Mouse (Mus musculus) MEL (cell line): ENCODE measurements around the gene Ikzf1.

Experiments used
- CHD1 ChIP-seq: IDR thresholded peaks from 2 replicates; pipeline ENCODE4 v1.6.1; 2012; ENCODE audit warnings: low read depth, mild to moderate bottlenecking, inconsistent platforms, low read length, improper control_type of control experiment
- CTCF ChIP-seq, 3 experiments: IDR thresholded peaks in 2 of 3; conservative IDR thresholded peaks in 1 of 3; 2 replicates each; pipeline ENCODE4 v1.5.1; 2011 to 2012; ENCODE audit warnings: low read length in 3 of 3, low read depth in 2 of 3, mild to moderate bottlenecking in 2 of 3, improper control_type of control experiment in 1 of 3, inconsistent platforms in 1 of 3, mixed read lengths in 1 of 3, moderate library complexity in 1 of 3; ENCODE audit not compliant: control insufficient read depth in 1 of 3, insufficient read depth in 1 of 3, poor library complexity in 1 of 3, severe bottlenecking in 1 of 3
- EP300 ChIP-seq, 2 experiments: IDR thresholded peaks; 2 replicates each; pipeline ENCODE4 v1.6.1; 2011; ENCODE audit warnings: improper control_type of control experiment in 2 of 2, low read length in 2 of 2, low read depth in 1 of 2, mild to moderate bottlenecking in 1 of 2
- GABPA ChIP-seq: IDR thresholded peaks from 2 replicates; pipeline ENCODE4 v1.6.1; 2012; ENCODE audit warnings: low read depth, mild to moderate bottlenecking, inconsistent platforms, low read length, improper control_type of control experiment, moderate library complexity
- GATA1 ChIP-seq: IDR thresholded peaks from 2 replicates; pipeline ENCODE4 v1.6.1; 2011; ENCODE audit warnings: low read depth, low read length, improper control_type of control experiment
- MAX ChIP-seq: IDR thresholded peaks from 2 replicates; pipeline ENCODE4 v1.6.1; 2011; ENCODE audit warnings: low read length, improper control_type of control experiment
- MYB ChIP-seq: IDR thresholded peaks from 2 replicates; pipeline ENCODE4 v1.6.1; 2011; ENCODE audit warnings: mild to moderate bottlenecking, low read depth, low read length, improper control_type of control experiment
- NELFE ChIP-seq: IDR thresholded peaks from 2 replicates; pipeline ENCODE4 v1.6.1; 2011; ENCODE audit warnings: low read depth, low read length, improper control_type of control experiment
- NRF1 ChIP-seq: IDR thresholded peaks from 2 replicates; pipeline ENCODE4 v1.6.1; 2014; ENCODE audit warnings: low read depth, mild to moderate bottlenecking, inconsistent platforms, low read length, improper control_type of control experiment, moderate library complexity; ENCODE audit not compliant: poor library complexity, insufficient read depth, severe bottlenecking
- POLR2A ChIP-seq, 2 experiments: IDR thresholded peaks; 2 replicates each; pipeline ENCODE4 v1.6.1; 2011 to 2012; ENCODE audit warnings: low read length in 2 of 2, mild to moderate bottlenecking in 2 of 2, control low read depth in 1 of 2, improper control_type of control experiment in 1 of 2, low read depth in 1 of 2, moderate library complexity in 1 of 2; ENCODE audit not compliant: control insufficient read depth in 1 of 2, insufficient read depth in 1 of 2, poor library complexity in 1 of 2
- TCF12 ChIP-seq: IDR thresholded peaks from 2 replicates; pipeline ENCODE4 v1.6.1; 2014; ENCODE audit warnings: low read depth, mild to moderate bottlenecking, inconsistent platforms, low read length, improper control_type of control experiment, moderate library complexity
- USF1 ChIP-seq: IDR thresholded peaks from 2 replicates; pipeline ENCODE4 v1.6.1; 2014; ENCODE audit warnings: low read depth, mild to moderate bottlenecking, inconsistent platforms, low read length, improper control_type of control experiment, moderate library complexity
- ZNF384 ChIP-seq: IDR thresholded peaks from 2 replicates; pipeline ENCODE4 v1.6.1; 2012; ENCODE audit warnings: low read depth, mild to moderate bottlenecking, inconsistent platforms, low read length, improper control_type of control experiment

DNA sequence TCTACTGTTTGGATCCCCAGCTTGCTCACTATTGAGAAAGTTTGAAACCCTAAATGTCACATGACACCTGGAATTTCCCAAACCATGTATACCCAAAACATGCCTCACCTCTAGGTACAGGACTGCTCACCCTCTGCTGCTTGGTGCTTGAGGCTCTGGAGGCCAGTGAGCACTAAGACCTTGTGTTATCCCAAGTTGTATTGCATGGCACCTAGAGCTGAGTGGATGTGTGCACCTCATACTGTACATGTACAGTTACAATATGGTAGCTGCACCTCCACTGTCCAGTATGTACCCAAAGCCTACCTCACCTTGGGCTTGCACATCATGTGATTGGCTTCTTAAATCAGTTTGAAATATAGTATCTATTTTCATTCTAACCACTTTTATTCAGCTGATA lies 40.5 kb upstream of the Ikzf1 start:
- TF ChIP-seq CTCF (IDR thresholded peaks at IDR 0.05 in 2 of 3, conservative IDR thresholded peaks at IDR 0.05 in 1 of 3; ENCODE audit: control insufficient read depth in 1 of 3, insufficient read depth in 1 of 3, low read depth in 2 of 3, low read length in 3 of 3, poor library complexity in 1 of 3, severe bottlenecking in 1 of 3) (no peak), EP300 (IDR thresholded peaks at IDR 0.05; ENCODE audit: low read depth in 1 of 2, low read length in 2 of 2) (no peak), NRF1 (no peak), POLR2A (IDR thresholded peaks at IDR 0.05; ENCODE audit: control insufficient read depth in 1 of 2, insufficient read depth in 1 of 2, low read depth in 1 of 2, low read length in 2 of 2, poor library complexity in 1 of 2) (no peak), NELFE (no peak), ZNF384 (no peak), MAX (no peak), USF1 (no peak), GABPA (no peak), GATA1 (no peak), TCF12 (no peak), MYB (no peak), CHD1 (no peak)
